Mouse (Mus musculus) thymus, adult 2 months (tissue): ENCODE measurements around the gene Pde5a.

Source experiments
- CTCF ChIP-seq: fragments of 200-500 bp; IDR thresholded peaks from 2 replicates; pipeline ENCODE4 v1.5.1; 2012; ENCODE audit warnings: mild to moderate bottlenecking, control low read depth, low read length, moderate library complexity, borderline replicate concordance; ENCODE audit not compliant: control insufficient read depth, poor library complexity, insufficient read depth; ENCODE audit errors: extremely low read depth
- POLR2A ChIP-seq: fragments of 200-500 bp; IDR thresholded peaks from 2 replicates; pipeline ENCODE4 v1.6.1; 2012; ENCODE audit warnings: mild to moderate bottlenecking, low read length, control low read depth, moderate library complexity; ENCODE audit not compliant: control insufficient read depth, poor library complexity, insufficient read depth; ENCODE audit errors: extremely low read depth

GRCm38 (mm10) chr3:122828270-122829058 is 99.7 kb downstream of the Pde5a start:
- TF ChIP-seq POLR2A (no peak), CTCF (no peak)
